Mouse (Mus musculus): ENCODE measurements around the gene Sectm1b. TPM values are rescaled to one million over a fixed set of nuclear protein-coding genes. Genes with fewer than 3 reads are reported as not detected.

Gene Sectm1b
- polyA plus RNA-seq, 1 experiment from 2014 or later, result not detected

DNA sequence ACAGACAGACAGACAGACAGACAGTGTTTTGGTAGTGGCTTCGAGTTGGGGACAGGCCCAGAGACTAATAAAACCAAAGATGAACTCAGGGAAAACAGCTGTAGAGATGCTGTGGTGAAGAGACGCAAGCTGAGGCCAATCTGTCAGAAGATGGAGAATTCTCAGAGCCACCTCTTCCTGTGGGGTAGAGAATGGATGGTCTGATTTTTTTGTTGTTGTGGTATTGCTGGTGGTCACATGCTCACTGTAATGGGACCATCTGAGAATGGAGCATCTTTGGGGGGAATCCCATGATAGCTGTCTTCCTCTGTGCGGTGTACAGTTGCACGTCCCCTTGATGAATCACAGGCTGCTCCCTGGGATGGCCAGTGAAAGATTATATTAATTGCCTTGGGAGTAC is 20.9 kb downstream of the Sectm1b start:
- Histone ChIP-seq H3K4me1 (replicated peaks) (no peaks in the 10 kb centered on the region), H3K9ac (no peak overlapping the region), H3K4me3 (no peak overlapping the region), H3K9me3 (no peaks in the 10 kb centered on the region), H3K36me3 (no peaks in the 10 kb centered on the region), H3K27ac (replicated peaks) (no peak overlapping the region), H3K4me2 (no peak overlapping the region), H3K27me3 (no peaks in the 10 kb centered on the region)
- ATAC-seq (ENCODE audit: low read depth), result no peak
- WGBS, result 80% methylated on average over 4 of the region's 4 CpGs

- H3K9me3 ChIP-seq, result no peaks in the 10 kb centered on the region
- H3K4me2 ChIP-seq, result no peak overlapping the region
- H3K27me3 ChIP-seq, result no peaks in the 10 kb centered on the region
- no peak overlapping the region for H3K27ac ChIP-seq (replicated peaks)
- H3K36me3 ChIP-seq, result no peaks in the 10 kb centered on the region
- no peak overlapping the region for H3K4me3 ChIP-seq
- no peak for ATAC-seq (ENCODE audit: low read depth)
- H3K9ac ChIP-seq, result no peak overlapping the region
- 75% methylated on average over 4 of the region's 4 CpGs for WGBS
- H3K4me1 ChIP-seq (replicated peaks), result no peaks in the 10 kb centered on the region
These were observed 21.7 kb downstream of the Sectm1b start for GRCm38 (mm10) chr11:121041636-121042035.

DNA sequence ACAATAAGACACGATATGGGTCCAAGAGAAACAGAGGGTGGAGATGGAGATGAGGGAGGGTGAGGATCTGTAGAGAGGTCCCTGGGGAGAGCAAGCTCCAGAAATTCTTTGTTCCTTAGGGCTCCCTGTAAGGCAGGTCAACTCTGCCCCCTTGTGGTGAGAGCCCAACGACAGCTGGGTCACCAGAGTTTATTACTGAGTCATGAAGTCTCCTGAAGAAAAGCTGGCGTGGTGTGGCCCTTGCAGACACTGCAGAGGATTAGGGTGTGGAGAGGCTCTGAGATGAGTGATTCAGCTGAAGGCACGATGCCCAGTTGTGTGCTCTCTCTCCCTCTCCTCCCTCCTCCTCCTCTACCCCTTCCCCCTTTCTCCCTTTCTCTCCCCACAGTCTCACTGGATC is 22.2 kb downstream of the Sectm1b start:
- ATAC-seq (ENCODE audit: low read depth), result no peak
- Histone ChIP-seq H3K9me3 (no peaks in the 10 kb centered on the region), H3K27me3 (no peaks in the 10 kb centered on the region), H3K4me3 (no peak overlapping the region), H3K36me3 (no peaks in the 10 kb centered on the region), H3K27ac (replicated peaks) (no peak overlapping the region), H3K4me2 (no peak overlapping the region), H3K9ac (no peak overlapping the region), H3K4me1 (replicated peaks) (no peaks in the 10 kb centered on the region)
- 3% methylated on average over 4 of the region's 4 CpGs for WGBS

DNA sequence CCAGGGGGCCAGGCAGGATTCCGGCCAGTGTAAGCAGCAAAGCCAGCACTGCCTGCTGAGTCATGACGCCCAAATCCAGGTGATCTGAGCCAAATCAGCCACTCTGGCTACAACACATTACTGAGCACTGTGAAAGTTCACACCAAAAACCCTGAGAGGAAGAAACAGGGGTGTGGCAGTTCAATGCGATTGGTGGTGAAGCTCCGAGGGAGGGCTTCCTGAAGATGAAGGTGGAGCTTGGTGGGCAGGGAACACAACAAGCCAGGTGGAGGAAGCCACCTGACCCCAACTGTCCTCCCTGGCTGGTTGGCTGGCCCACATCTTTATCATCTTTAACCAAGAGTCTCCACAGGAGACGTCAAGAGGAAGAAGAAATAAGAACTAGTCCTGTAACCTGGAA is 24.1 kb downstream of the Sectm1b start, which contains the start of gene Cd7:
Cd7 (minus strand) TSS at position 117 of the 400 bp plus-strand sequence.
- Histone ChIP-seq H3K27ac (replicated peaks) (no peak within 1 kb of the TSS), H3K4me2 (no peak within 1 kb of the TSS), H3K36me3 (no peaks in the 10 kb centered on the region), H3K4me1 (replicated peaks) (no peaks in the 10 kb centered on the region), H3K9me3 (no peaks in the 10 kb centered on the region), H3K4me3 (no peak within 1 kb of the TSS), H3K27me3 (no peaks in the 10 kb centered on the region), H3K9ac (no peak within 1 kb of the TSS)
- 78% methylated on average over 5 of the region's 5 CpGs for WGBS
- no peak for ATAC-seq (ENCODE audit: low read depth)

DNA sequence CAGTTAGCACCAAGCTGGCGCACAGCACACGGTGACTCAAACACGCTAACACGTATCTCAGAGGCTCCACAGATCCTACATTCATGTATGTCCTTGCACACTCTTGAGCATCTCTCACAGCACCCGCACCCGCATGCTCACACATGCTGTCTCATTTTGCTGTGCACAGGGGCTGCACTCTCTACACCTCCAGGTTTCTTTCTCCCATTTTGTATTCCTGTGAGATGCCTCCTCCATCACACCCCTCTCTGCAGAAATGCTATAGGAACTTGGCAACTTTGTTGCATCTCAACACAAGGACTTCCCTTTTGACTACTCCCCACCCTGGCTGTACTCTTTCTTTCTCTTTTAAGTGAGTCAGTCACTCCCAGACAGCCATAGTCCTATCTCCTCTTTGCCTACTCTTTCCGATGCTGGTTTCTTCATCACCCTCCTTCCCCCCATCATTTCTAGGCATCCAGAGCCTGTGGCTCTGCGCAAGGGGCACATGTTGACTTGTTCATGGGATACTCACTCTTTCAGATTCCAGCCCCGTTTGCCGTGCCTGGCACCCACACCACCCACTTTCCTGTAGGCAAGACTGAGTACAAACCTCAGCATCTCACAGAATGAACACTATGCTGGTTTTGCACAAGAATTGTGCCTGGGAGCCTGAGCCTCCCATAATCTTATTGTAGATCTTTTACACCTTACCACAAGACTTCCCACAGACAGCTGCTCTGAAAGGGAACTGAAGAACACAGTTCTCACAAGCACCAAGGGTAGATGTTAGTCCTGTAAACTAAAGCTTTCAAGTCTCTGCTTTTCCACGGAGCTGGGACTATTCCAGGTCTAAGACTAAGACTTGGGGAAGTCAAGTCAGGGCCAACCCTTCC is 24.8 kb downstream of the Sectm1b start:
- no peaks in the 10 kb centered on the region for H3K9me3 ChIP-seq
- no peaks in the 10 kb centered on the region for H3K36me3 ChIP-seq
- no peak for ATAC-seq (ENCODE audit: low read depth)
- H3K4me3 ChIP-seq, result no peak overlapping the region
- no peak overlapping the region for H3K27ac ChIP-seq (replicated peaks)
- H3K4me1 ChIP-seq (replicated peaks), result no peaks in the 10 kb centered on the region
- WGBS, result 88% methylated on average over 11 of the region's 11 CpGs
- H3K9ac ChIP-seq, result no peak overlapping the region
- no peak overlapping the region for H3K4me2 ChIP-seq
- H3K27me3 ChIP-seq, result no peaks in the 10 kb centered on the region

- no peak for ATAC-seq (ENCODE audit: low read depth)
- Histone ChIP-seq H3K4me1 (replicated peaks) (no peaks in the 10 kb centered on the region), H3K27me3 (no peaks in the 10 kb centered on the region), H3K27ac (replicated peaks) (no peak overlapping the region), H3K4me2 (no peak overlapping the region), H3K36me3 (no peaks in the 10 kb centered on the region), H3K9ac (no peak overlapping the region), H3K9me3 (no peaks in the 10 kb centered on the region), H3K4me3 (no peak overlapping the region)
- WGBS, result 87% methylated on average over 5 of the region's 5 CpGs
These were observed 30.3 kb downstream of the Sectm1b start for GRCm38 (mm10) chr11:121033118-121033517.

DNA sequence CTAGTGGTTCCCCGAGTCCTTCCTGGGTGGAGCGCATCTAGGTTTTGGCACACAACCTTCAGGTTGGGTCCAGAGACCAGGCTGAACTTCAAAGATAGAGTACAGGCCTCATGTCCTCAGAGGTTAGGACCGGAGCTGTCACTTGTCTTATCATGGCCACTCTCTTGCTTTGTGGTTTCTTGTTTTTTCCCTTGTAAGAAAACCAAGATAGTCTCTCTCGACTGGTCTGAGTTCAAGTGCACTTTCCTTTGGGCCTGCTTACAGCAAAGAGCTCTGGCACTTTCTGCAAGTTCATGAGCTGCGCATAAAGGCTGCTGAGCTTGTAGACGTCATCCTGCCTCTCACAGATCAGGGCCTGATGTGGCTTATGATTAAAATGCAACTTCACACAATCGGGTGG is 36.1 kb downstream of the Sectm1b start:
- ATAC-seq (ENCODE audit: low read depth), result no peak
- WGBS, result 85% methylated on average over 7 of the region's 7 CpGs
- Histone ChIP-seq H3K9me3 (no peaks in the 10 kb centered on the region), H3K27ac (replicated peaks) (no peak overlapping the region), H3K36me3 (no peaks in the 10 kb centered on the region), H3K27me3 (no peaks in the 10 kb centered on the region), H3K4me1 (replicated peaks) (no peaks in the 10 kb centered on the region), H3K4me2 (no peak overlapping the region), H3K4me3 (no peak overlapping the region), H3K9ac (no peak overlapping the region)

- Histone ChIP-seq H3K4me3 (no peak overlapping the region), H3K9me3 (no peaks in the 10 kb centered on the region), H3K36me3 (no peaks in the 10 kb centered on the region), H3K4me2 (no peak overlapping the region), H3K27ac (replicated peaks) (no peak overlapping the region), H3K4me1 (replicated peaks) (no peaks in the 10 kb centered on the region), H3K27me3 (no peaks in the 10 kb centered on the region), H3K9ac (no peak overlapping the region)
- ATAC-seq (ENCODE audit: low read depth), result no peak
- WGBS, result 67% methylated on average over 6 of the region's 6 CpGs
These were observed 39.2 kb downstream of the Sectm1b start for GRCm38 (mm10) chr11:121024163-121024562.

DNA sequence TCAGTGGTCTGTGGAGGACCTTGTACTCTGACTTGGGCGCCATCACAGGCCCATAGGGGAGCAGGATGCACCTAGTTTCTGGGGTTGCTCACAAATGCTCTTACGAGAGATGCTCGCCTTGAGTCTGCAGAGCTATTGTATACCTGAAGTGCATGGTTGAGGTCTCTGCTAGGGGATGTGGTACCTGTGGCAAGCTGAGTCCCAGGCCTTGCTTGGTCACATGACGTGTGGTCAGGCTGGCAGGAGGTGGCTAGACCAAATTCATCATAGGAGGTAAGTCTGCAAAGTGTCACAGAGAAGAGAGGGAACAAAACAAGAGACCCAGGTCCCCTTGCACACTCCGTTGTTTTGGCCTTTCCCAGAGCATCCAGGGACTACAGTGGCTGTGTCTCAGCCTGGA is 43.9 kb downstream of the Sectm1b start:
- Histone ChIP-seq H3K27me3 (no peaks in the 10 kb centered on the region), H3K4me3 (no peak overlapping the region), H3K4me1 (replicated peaks) (no peaks in the 10 kb centered on the region), H3K4me2 (no peak overlapping the region), H3K9me3 (no peaks in the 10 kb centered on the region), H3K36me3 (no peaks in the 10 kb centered on the region), H3K27ac (replicated peaks) (no peak overlapping the region), H3K9ac (no peak overlapping the region)
- no peak for ATAC-seq (ENCODE audit: low read depth)
- WGBS, result 84% methylated on average over 5 of the region's 5 CpGs

- H3K9me3 ChIP-seq, result no peaks in the 10 kb centered on the region
- WGBS, result 44% methylated on average over 3 of the region's 3 CpGs
- no peaks in the 10 kb centered on the region for H3K27me3 ChIP-seq
- H3K4me2 ChIP-seq, result no peak overlapping the region
- H3K9ac ChIP-seq, result no peak overlapping the region
- H3K4me3 ChIP-seq, result no peak overlapping the region
- H3K36me3 ChIP-seq, result no peaks in the 10 kb centered on the region
- no peak overlapping the region for H3K27ac ChIP-seq (replicated peaks)
- H3K4me1 ChIP-seq (replicated peaks), result no peaks in the 10 kb centered on the region
- ATAC-seq (ENCODE audit: low read depth), result peak; percentile 65; the same call in 1 of the 2 replicates
These were observed 45.7 kb downstream of the Sectm1b start for GRCm38 (mm10) chr11:121017703-121018102.

DNA sequence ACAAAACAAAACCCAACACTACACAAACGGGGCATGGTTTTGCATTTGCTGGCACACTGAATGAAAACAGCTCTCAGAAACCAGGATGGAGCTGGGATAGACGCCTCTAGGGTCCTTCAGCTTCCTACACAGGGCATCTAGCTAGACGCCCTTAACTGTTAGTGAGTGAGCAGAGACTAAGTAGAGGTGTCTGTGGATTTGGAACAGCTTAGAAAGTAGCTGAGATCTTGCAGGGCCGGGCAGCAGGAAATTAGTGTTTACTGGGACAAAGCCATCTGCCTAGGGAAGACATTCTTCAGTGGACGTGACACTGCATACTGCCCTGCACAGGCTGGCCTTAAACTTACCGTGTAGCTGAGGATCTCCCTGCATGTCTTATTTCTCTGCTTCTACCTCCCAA is 47.9 kb downstream of the Sectm1b start:
- H3K4me2 ChIP-seq, result no peak overlapping the region
- no peak overlapping the region for H3K9ac ChIP-seq
- 68% methylated on average over 6 of the region's 6 CpGs for WGBS

GRCm38 (mm10) chr11:121014896-121015300 is 48.5 kb downstream of the Sectm1b start:
- Histone ChIP-seq H3K9me3 (no peaks in the 10 kb centered on the region), H3K36me3 (no peaks in the 10 kb centered on the region), H3K4me3 (peak overlapping the region; percentile 11; the same call in 1 of the 2 replicates), H3K4me2 (peak overlapping the region; percentile 39), H3K9ac (no peak overlapping the region), H3K27me3 (no peaks in the 10 kb centered on the region), H3K27ac (replicated peaks) (no peak overlapping the region), H3K4me1 (replicated peaks) (no peaks in the 10 kb centered on the region)
- WGBS, result 61% methylated on average over 19 of the region's 19 CpGs
- ATAC-seq (ENCODE audit: low read depth), result no peak

More for the DNA sequence above, 47.9 kb downstream of the Sectm1b start:
- no peaks in the 10 kb centered on the region for H3K9me3 ChIP-seq
- no peaks in the 10 kb centered on the region for H3K4me1 ChIP-seq (replicated peaks)
- ATAC-seq (ENCODE audit: low read depth), result no peak
- no peaks in the 10 kb centered on the region for H3K36me3 ChIP-seq
- no peak overlapping the region for H3K4me3 ChIP-seq
- no peak overlapping the region for H3K27ac ChIP-seq (replicated peaks)
- H3K27me3 ChIP-seq, result no peaks in the 10 kb centered on the region

DNA sequence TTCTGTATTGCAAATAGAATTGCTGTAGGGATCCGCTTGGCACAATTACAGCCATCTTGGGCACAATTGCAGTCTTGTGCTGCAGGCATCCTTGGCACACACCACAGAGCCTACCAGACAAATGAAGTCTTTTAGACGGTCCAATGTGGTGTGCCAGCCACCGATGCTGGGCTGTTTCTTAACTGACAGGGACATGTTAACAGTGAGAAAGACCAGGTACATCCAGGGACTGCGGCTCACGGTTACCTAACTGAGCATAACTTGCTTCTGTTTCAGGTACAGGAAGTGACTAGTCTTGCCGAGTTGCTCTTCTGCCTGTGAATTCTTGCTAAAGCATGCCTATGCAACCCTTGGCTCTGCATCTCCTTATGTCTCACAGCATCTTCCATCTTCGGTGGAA is 49.7 kb downstream of the Sectm1b start:
- 86% methylated on average over 7 of the region's 7 CpGs for WGBS
- Histone ChIP-seq H3K9me3 (no peaks in the 10 kb centered on the region), H3K4me3 (no peak overlapping the region), H3K4me2 (no peak overlapping the region), H3K36me3 (no peaks in the 10 kb centered on the region), H3K4me1 (replicated peaks) (no peaks in the 10 kb centered on the region), H3K27me3 (no peaks in the 10 kb centered on the region), H3K27ac (replicated peaks) (no peak overlapping the region), H3K9ac (no peak overlapping the region)
- ATAC-seq (ENCODE audit: low read depth), result no peak
